In genomic region chr9:9696636-9697035, GRCm38 (mm10) we compare ENCODE assay signal across 11 mouse cellular contexts.
"Had no signal": no experiment of that assay in that cellular context is flagged by ENCODE, and none has a peak within 500 bp of the region (broad histone marks: within the 10 kb centered on the region; RNA-seq: fewer than 3 reads in every experiment).

No protein-coding gene starts in this region.

- H3K9ac ChIP-seq: limb, embryonic 13.5 days; liver, embryonic 14.5 days; midbrain, embryonic 12.5 days; neural tube, embryonic 15.5 days had no signal

- DNase-seq: kidney, adult 2 months; kidney, postnatal 36 days; left cerebral cortex, postnatal 4 days; lung, adult 18-20 months; thymus, adult 18-20 months; thymus, postnatal 14 days had no signal

- H3K4me2 ChIP-seq: limb, embryonic 13.5 days; midbrain, embryonic 12.5 days; neural tube, embryonic 15.5 days had no signal

- H3K4me1 ChIP-seq: limb, embryonic 13.5 days; midbrain, embryonic 12.5 days had no signal

- H3K27ac ChIP-seq: limb, embryonic 13.5 days; liver, embryonic 14.5 days; midbrain, embryonic 12.5 days; neural tube, embryonic 15.5 days had no signal

- H3K4me3 ChIP-seq: limb, embryonic 13.5 days; midbrain, embryonic 12.5 days; myocyte; neural tube, embryonic 15.5 days had no signal

- H3K36me3 ChIP-seq: limb, embryonic 13.5 days; midbrain, embryonic 12.5 days; neural tube, embryonic 15.5 days had no signal

- H3K27me3 ChIP-seq: limb, embryonic 13.5 days; midbrain, embryonic 12.5 days; neural tube, embryonic 15.5 days had no signal

- H3K9me3 ChIP-seq: limb, embryonic 13.5 days; midbrain, embryonic 12.5 days; neural tube, embryonic 15.5 days had no signal
